Mouse (Mus musculus): ENCODE results near the gene Rhbdl1. TPM values are rescaled to one million over a fixed set of nuclear protein-coding genes. Genes with fewer than 3 reads are reported as not detected.
"Not testable (repeated sequence)": the region's sequence is repeated elsewhere in the genome, so short reads cannot be mapped to it uniquely, and the experiment has no call there.

Rhbdl1 gene
- polyA plus RNA-seq, 1 experiment, result 29.2 TPM

DNA sequence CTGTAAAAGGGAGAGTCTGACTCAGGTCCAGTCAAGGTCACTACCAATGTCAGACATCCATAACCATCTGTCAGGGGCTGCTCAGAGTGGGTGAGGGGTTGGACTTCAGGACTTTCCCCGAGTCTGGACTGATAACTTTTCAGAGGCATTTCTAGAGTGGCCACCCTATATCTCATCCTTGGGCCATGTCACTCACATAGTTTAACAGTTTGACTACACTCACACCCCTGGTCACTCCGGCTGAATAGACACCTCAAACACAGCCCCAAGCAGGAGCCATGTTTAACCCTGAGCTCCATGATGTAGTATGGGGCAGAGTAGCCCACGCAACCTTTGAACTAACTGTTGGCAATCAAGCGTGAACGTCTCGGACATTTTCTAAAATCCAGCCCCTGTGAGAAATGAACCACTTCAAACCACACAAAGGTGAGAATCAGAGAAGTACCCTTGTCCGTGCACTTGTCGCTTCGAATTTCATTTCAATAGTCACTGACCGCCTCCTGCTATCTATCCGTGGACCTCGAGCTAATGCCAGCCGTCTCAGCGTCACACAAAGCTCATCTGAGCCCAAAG, 37.1 kb upstream of the Rhbdl1 start:
- WGBS, result 13% methylated on average over 14 of the region's 14 CpGs
- no peak overlapping the region for H3K27ac ChIP-seq (ENCODE audit: control insufficient read depth, insufficient read depth, low read length)
- no peaks in the 10 kb centered on the region for H3K27me3 ChIP-seq (ENCODE audit: control insufficient read depth, insufficient read depth, low read length)
- DNase-seq, result no peak
- H3K4me3 ChIP-seq (ENCODE audit: control insufficient read depth, insufficient read depth, low read length), result peak overlapping the region; percentile 88
- TF ChIP-seq POLR2A (IDR thresholded peaks at IDR 0.05; ENCODE audit: control insufficient read depth, extremely low read depth, insufficient read depth, low read length, poor library complexity) (no peak), CTCF (IDR thresholded peaks at IDR 0.05; ENCODE audit: borderline replicate concordance, control insufficient read depth, extremely low read depth, insufficient read depth, low read length, poor library complexity) (no peak)
- H3K36me3 ChIP-seq (ENCODE audit: control insufficient read depth, insufficient read depth, low read length), result no peaks in the 10 kb centered on the region
- peaks cover 19% of the 10 kb centered on the region for H3K4me1 ChIP-seq (replicated peaks; ENCODE audit: control insufficient read depth, insufficient read depth, low read length)

DNA sequence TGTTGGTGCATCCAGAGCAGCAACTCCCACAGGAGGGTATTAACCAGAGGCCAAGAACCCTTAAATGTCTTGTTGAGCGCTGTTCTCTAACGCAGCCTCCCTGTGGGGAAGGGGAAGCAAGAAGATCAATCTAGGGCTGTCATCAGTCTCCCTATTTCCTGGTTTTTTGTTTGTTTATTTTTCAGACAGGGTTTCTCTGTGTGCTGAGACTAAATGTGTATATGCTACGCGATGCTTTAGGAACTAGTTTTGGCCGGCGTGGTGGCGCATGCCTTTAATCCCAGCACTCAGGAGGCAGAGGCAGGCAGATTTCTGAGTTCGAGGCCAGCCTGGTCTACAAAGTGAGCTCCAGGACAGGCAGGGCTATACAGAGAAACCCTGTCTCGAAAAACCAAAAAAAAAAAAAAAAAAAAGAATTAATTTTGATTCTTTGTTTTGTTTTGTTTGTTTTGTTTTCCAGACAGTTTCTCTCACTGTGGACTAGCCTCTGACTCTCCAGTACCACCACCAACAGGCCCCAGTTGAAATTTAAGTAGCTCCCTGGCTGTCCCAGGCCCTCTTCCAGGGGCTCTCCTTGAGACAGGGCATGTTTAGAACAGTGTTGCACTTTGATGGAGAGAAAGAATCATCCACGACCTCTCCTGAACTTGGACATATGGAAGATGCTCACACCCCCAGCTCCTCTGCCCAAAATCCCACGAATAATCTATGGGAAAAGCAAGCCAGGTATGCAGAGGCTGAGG, 36.5 kb upstream of the Rhbdl1 start:
- WGBS, result 91% methylated on average over 11 of the region's 11 CpGs
- no peak for TF ChIP-seq CTCF (IDR thresholded peaks at IDR 0.05; ENCODE audit: borderline replicate concordance, control insufficient read depth, extremely low read depth, insufficient read depth, low read length, poor library complexity)
- no peak for TF ChIP-seq POLR2A (IDR thresholded peaks at IDR 0.05; ENCODE audit: control insufficient read depth, extremely low read depth, insufficient read depth, low read length, poor library complexity)
- Histone ChIP-seq H3K27me3 (ENCODE audit: control insufficient read depth, insufficient read depth, low read length) (no peaks in the 10 kb centered on the region), H3K4me3 (ENCODE audit: control insufficient read depth, insufficient read depth, low read length) (no peak overlapping the region), H3K36me3 (ENCODE audit: control insufficient read depth, insufficient read depth, low read length) (no peaks in the 10 kb centered on the region), H3K27ac (ENCODE audit: control insufficient read depth, insufficient read depth, low read length) (no peak overlapping the region), H3K4me1 (replicated peaks; ENCODE audit: control insufficient read depth, insufficient read depth, low read length) (peaks cover 23% of the 10 kb centered on the region)
- DNase-seq, result no peak

GRCm38 (mm10) chr17:25872676-25873075, 35.6 kb upstream of the Rhbdl1 start:
- 96% methylated on average over 3 of the region's 3 CpGs for WGBS
- no peak overlapping the region for H3K27ac ChIP-seq (ENCODE audit: control insufficient read depth, insufficient read depth, low read length)
- DNase-seq, result no peak
- H3K4me3 ChIP-seq (ENCODE audit: control insufficient read depth, insufficient read depth, low read length), result no peak overlapping the region
- no peak for TF ChIP-seq POLR2A (IDR thresholded peaks at IDR 0.05; ENCODE audit: control insufficient read depth, extremely low read depth, insufficient read depth, low read length, poor library complexity)
- TF ChIP-seq CTCF (IDR thresholded peaks at IDR 0.05; ENCODE audit: borderline replicate concordance, control insufficient read depth, extremely low read depth, insufficient read depth, low read length, poor library complexity), result no peak
- no peaks in the 10 kb centered on the region for H3K36me3 ChIP-seq (ENCODE audit: control insufficient read depth, insufficient read depth, low read length)
- H3K27me3 ChIP-seq (ENCODE audit: control insufficient read depth, insufficient read depth, low read length), result no peaks in the 10 kb centered on the region
- H3K4me1 ChIP-seq (replicated peaks; ENCODE audit: control insufficient read depth, insufficient read depth, low read length), result peaks cover 29% of the 10 kb centered on the region

- peaks cover 31% of the 10 kb centered on the region for H3K4me1 ChIP-seq (replicated peaks; ENCODE audit: control insufficient read depth, insufficient read depth, low read length)
- not testable (repeated sequence) for H3K36me3 ChIP-seq (ENCODE audit: control insufficient read depth, insufficient read depth, low read length); H3K27ac ChIP-seq (ENCODE audit: control insufficient read depth, insufficient read depth, low read length); H3K27me3 ChIP-seq (ENCODE audit: control insufficient read depth, insufficient read depth, low read length); DNase-seq; H3K4me3 ChIP-seq (ENCODE audit: control insufficient read depth, insufficient read depth, low read length)
Observed at GRCm38 (mm10) chr17:25871566-25871965, 34.5 kb upstream of the Rhbdl1 start.

- 97% methylated on average over 2 of the region's 2 CpGs for WGBS
- no peak for TF ChIP-seq CTCF (IDR thresholded peaks at IDR 0.05; ENCODE audit: borderline replicate concordance, control insufficient read depth, extremely low read depth, insufficient read depth, low read length, poor library complexity)
- TF ChIP-seq POLR2A (IDR thresholded peaks at IDR 0.05; ENCODE audit: control insufficient read depth, extremely low read depth, insufficient read depth, low read length, poor library complexity), result no peak
- Histone ChIP-seq H3K36me3 (ENCODE audit: control insufficient read depth, insufficient read depth, low read length) (no peaks in the 10 kb centered on the region), H3K4me3 (ENCODE audit: control insufficient read depth, insufficient read depth, low read length) (no peak overlapping the region), H3K27me3 (ENCODE audit: control insufficient read depth, insufficient read depth, low read length) (no peaks in the 10 kb centered on the region), H3K4me1 (replicated peaks; ENCODE audit: control insufficient read depth, insufficient read depth, low read length) (peaks cover 23% of the 10 kb centered on the region), H3K27ac (ENCODE audit: control insufficient read depth, insufficient read depth, low read length) (no peak overlapping the region)
- DNase-seq, result no peak
Observed at GRCm38 (mm10) chr17:25869954-25870353, 32.9 kb upstream of the Rhbdl1 start.

DNA sequence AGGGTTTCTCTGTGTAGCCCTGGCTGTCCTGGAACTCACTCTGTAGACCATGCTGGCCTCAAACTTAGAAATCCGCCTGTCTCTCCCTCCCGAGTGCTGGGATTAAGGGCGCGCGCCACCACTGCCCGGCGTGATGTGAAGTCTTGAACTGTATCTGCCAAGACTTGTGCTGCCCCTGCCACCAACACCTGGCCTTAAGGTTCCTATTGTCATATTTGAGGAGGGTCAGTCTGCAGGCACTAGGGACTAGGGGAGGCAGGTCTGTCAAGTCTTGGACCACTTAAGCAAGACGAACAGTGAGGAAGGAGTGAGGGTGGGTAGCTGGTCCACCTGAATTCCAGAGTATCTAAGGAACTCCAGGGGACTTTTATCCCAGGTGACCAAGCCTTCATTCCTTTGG, 32.4 kb upstream of the Rhbdl1 start:
- Histone ChIP-seq H3K4me1 (replicated peaks; ENCODE audit: control insufficient read depth, insufficient read depth, low read length) (peaks cover 21% of the 10 kb centered on the region), H3K4me3 (ENCODE audit: control insufficient read depth, insufficient read depth, low read length) (no peak overlapping the region), H3K36me3 (ENCODE audit: control insufficient read depth, insufficient read depth, low read length) (no peaks in the 10 kb centered on the region), H3K27me3 (ENCODE audit: control insufficient read depth, insufficient read depth, low read length) (no peaks in the 10 kb centered on the region), H3K27ac (ENCODE audit: control insufficient read depth, insufficient read depth, low read length) (no peak overlapping the region)
- DNase-seq, result no peak
- TF ChIP-seq CTCF (IDR thresholded peaks at IDR 0.05; ENCODE audit: borderline replicate concordance, control insufficient read depth, extremely low read depth, insufficient read depth, low read length, poor library complexity) (no peak), POLR2A (IDR thresholded peaks at IDR 0.05; ENCODE audit: control insufficient read depth, extremely low read depth, insufficient read depth, low read length, poor library complexity) (no peak)
- 97% methylated on average over 8 of the region's 8 CpGs for WGBS

Data from thymus, adult 2 months (tissue).